Mouse (Mus musculus): ENCODE data around the gene Hsd17b14.

Hsd17b14 gene

DNA sequence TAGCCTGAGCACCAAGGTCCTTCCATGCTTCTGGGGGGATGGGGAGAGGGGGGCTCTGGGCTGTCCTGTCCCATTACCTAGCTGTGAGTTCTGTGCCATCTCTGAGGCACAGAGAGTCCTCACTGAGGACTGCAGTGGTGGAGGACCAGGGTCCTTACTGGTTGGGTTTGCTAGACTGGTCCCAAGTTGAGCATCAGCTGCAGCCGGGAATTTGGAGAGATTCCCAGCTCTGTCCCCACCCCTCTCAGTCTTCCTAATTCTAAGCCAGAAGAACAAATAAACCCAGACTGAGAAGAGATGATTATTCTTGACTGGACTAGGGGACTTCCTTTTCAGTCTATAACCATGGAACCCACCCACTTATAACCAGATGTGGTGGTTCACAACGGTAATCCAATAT is 24.1 kb upstream of the Hsd17b14 start:
- DNase-seq: no peak

GRCm38 (mm10) chr7:45535676-45536075 is 19.0 kb upstream of the Hsd17b14 start:
- DNase-seq: no peak

DNA sequence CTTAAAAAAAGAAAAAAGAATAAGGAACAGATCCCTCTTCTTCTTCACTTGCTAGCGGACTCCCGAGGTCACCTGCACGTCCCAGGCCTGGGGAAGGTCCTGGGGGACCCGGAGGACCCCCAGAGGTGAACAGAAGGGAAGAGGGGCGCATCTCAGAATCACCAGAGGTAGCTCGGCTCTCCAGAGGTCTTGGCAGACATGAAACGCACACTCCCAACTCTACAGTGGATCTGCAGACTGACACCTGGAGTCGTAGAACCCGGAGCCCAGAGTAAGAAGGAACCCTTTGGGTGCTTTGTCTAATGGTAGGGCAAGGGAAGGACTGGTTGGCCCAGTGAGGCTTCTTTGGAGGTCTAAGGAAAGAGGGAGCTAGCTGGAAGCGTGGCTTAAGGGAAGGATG is 17.1 kb upstream of the Hsd17b14 start:
- DNase-seq: no peak

DNA sequence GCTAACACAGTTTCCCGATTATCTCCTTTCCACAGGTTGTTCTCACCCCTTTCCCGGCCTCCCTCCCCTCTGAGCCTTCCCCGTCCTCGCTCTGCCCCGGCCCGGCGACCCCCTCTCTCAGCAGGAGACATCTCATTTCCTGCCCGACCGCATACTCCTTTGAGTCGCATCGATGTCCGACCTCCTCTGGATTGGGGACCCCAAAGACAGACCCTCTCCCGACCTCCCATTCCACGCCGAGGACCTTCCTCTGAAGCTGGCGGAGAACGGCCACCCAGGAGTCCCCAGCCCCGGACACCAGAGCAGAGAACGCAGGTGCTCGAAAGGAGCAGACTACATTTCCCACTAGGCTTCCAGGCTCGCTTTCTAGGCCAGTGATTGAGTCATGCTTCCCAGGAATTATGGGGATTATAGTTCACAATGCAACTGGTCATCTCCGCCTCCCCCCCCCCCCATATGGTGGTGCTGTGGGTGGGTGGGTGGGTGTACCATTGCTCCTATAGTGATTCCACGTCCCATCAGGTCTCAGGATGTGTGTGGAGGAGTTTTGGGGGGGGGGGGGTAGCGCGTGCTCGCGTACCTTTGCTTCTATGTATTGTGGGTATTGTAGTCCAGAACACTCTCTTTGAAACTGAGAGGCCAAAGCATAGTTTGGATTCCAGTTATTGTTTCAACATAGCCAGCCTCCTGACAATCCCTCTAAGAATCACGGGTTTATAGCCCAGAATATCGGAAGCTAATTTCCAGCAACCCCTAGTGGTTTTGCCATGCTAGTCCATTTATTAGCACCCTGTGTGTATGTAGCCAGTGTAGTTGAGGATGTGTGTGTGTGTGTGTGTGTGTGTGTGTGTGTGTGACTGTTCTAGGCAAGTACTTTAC is 16.3 kb upstream of the Hsd17b14 start:
- DNase-seq: peak; percentile 74

GRCm38 (mm10) chr7:45539095-45539494 is 15.6 kb upstream of the Hsd17b14 start:
- DNase-seq: no peak

- no peak for DNase-seq
These were observed 14.5 kb upstream of the Hsd17b14 start for GRCm38 (mm10) chr7:45540213-45540612.

GRCm38 (mm10) chr7:45544525-45544924 is 10.2 kb upstream of the Hsd17b14 start:
- no peak for DNase-seq

GRCm38 (mm10) chr7:45549641-45550436 is 4.9 kb upstream of the Hsd17b14 start:
- DNase-seq: no peak

DNA sequence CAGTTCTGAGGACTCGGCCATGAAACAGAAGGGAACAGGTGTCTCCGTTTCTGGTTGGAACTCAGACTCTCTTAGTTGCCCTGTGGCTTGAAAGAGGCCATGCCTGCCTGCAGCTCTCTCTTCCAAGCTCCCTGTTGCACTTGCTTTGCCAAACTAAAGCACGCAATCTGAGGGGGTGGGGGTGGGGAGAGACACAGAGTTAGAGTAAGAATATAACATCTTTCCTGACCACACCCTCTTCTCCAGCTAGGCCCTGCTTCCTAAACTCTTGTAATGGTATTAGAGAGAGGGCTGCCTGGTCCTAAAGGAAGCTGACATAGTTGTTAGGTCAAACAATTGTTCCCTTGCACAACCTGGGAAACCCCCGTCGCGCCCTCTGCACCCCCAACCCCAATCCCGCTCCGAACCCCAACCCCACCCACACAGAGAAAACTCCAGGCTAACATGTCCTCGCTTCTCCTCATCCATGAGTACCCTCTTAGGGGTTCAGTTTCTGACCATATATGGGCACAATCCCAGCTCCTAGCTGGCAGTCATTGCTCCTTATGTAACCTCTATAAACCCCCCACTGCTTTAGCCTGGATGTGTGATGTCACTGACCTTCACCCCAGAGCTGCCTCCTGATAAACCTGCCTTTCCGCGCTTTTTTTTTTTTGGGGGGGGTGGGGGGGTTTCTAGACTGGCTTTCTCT is 3.7 kb upstream of the Hsd17b14 start:
- no peak for DNase-seq

GRCm38 (mm10) chr7:45551512-45551883 is 3.2 kb upstream of the Hsd17b14 start:
- DNase-seq: no peak

DNA sequence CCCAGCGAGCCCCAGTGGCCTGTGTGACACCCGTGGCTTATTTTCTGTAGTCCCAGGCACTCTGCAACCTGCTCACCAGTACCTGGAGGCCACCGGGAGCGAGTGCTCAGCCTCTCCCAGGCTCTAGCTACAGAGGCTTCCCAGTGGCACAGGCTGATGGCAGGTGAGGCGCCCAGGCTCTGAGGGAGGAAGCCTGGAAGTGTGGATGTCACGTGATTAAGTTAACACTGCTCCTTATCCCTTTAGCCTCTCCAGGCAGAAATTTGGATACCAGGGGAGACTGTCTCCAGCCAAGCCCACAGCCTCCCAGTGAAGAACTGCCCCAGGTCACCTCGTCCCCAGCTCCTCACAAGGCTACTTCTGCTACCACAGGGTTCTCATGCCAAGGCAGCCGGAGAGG is 1.2 kb upstream of the Hsd17b14 start:
- no peak for DNase-seq

GRCm38 (mm10) chr7:45553990-45554389 is 703 bp upstream of the Hsd17b14 start:
- DNase-seq: no peak

DNA sequence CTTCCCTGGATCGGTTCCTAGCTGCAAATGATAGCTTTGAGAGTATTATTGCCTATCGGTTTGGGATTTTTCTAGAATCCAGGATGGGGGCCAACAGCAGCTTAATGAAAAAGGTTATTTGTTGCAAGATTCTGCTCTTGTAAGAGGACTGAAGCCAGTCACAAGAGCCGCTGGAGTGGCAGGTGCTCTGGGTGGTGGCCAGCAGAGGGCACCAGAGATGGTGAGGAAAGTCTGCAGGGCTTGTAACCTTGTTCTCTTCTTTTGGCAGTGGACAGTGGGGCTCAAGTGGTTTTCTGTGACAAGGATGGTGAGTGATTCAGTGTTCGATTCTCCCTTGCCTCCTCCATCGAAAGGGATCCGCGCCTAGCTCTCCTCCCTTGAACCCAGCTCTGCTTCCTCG is 1.1 kb downstream of the Hsd17b14 start:
- peak; percentile 67 for DNase-seq

DNA sequence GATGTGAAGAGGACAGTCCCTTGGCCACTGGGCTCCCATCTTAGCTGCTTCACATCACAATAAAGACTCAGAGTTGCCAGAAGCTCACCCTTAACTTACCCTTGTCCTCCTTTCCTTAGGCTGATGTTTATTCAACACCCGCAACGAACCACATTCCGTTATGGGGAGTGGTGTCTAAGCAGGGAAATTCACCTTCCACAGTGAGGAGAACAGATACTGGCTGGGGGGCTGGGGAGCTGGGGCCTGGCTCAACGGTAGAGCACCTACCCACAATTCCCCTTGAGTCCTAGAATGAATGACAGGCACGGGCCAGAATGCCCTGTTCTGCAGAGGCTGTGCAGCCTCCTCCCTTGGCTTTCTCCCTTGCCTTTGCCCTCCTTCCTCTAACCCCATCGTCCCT is 4.2 kb downstream of the Hsd17b14 start:
- no peak for DNase-seq

DNA sequence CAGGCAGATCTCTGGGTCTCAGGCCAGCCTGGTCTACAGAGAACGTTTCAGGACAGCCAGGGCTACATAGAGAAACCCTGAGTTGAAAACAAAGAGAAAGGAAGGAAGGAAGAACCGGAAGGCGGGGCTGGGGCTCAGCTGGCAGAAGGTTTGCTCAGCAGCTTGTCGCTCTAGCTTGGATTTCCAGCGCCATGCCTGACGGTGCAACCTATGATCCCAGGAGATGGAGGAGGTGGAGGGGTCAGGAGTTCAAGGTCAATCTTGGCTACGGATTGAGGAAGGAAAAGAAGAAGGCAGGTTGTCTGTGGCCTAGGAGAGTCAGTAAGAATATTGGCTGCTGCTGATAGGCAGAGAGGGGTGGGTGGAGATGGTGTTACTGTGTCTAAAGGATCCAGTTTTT is 5.5 kb downstream of the Hsd17b14 start:
- no peak for DNase-seq

GRCm38 (mm10) chr7:45560843-45561623 is 6.3 kb downstream of the Hsd17b14 start:
- DNase-seq: peak; percentile 60

DNA sequence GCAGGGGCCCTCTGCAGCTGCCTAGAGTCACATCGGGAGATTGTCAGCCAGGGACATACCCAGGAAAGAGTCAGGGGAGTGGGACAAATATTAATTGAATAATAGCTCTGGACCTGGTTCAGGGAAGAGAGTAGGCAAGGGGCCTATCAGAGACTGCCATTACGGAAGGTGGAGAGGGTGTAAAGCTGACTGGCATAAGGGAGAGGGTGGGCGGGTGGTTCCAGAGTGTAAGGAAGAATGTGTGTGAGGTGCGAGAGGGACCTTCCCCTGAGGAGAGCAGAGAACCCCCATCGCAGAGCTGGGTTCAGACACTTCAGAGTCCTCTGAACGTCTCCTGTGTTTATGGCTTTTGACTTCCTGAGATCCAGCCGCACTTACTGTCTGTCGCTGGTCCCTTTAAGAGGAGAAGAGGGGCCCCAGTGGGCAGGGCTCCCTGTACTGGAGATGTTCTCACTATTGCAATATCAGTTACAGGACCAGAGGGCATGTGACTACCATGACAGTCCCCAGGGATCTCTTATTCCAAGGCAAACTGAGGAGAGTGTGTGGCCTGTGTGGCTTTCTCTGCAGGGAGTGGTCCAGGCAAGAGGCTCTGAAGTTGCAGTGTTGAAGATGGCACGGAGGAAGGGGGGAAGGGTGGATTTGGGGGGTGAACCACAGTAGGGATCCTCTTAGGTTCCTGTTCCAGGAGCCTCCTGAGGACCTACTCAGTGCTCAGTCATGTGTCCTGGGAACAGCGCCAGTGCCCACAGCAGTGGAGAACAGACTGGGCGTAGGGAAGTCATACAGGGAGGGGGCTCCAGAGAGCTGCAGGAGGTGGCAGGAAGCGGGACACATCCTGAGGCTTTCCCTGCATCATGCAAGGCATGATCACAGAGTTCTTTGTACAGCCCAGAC is 7.2 kb downstream of the Hsd17b14 start:
- no peak for DNase-seq

DNA sequence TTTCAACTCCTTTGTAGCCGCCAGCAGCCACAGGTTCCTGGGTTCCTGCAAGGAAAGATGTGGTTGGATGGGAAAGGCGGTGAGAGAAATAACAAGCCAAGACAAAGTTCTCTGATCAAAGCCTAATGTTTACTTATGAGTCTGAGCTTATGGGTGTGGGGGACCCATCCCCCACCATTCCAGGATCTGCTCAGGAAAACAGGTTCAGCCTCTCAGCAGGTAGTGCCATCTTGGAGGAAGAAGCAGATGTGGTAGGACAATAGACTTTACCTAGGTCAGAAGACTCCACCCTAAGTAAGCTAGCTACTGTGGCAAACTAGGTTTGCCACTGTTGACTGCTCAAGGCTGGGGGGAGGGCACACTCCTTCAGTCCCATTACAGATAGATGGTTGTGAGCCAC is 10.1 kb downstream of the Hsd17b14 start:
- no peak for DNase-seq

DNA sequence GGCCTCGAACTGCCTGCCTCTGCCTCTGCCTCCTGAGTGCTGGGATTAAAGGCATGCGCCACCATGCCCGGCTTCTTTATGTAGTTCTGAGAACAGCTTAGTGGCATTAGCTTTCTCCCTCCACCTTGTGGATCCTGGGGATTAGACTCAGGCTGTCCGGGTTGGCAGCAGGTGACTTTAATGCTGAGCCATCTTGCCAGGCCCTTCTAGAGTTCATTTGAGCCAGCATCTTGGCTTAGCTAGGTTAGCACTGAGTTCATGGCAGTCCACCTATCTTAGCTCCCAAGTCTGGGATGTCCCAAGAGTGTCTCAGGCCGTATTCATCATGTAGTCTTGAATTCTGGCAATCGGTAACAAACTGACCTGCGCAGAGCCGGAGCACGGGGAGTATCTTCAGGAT is 10.8 kb downstream of the Hsd17b14 start:
- no peak for DNase-seq

- DNase-seq: no peak
These were observed 12.6 kb downstream of the Hsd17b14 start for GRCm38 (mm10) chr7:45567112-45567779.
